Mouse (Mus musculus): ENCODE data around the gene Zap70. TPM values are rescaled to one million over a fixed set of nuclear protein-coding genes. Genes with fewer than 3 reads are reported as not detected.

Gene Zap70
- total RNA-seq, 1 experiment from 2014 or later, result 12.8 TPM

DNA sequence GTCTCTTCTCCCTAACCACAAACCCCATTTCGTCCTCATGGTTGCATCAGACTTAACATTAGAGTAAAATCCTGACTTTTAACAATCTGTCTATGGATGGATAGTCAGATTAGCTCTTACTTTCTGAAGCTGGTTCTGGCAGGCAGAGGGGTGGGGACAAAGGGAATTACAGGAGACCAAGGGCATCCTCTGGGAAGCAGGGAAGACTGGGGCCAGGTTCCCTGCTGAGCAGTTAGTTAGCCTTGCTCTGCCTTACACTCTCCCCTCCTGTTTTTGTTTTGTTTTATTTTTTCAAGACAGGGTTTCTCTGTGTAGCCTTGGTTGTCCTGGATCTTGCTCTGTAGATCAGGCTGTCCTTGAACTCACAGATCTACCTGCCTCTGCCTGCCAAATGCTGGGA lies 8.4 kb downstream of the Zap70 start:
- ATAC-seq (ENCODE audit: extremely low read depth, insufficient number of reproducible peaks, low FRiP score, poor library complexity, severe bottlenecking), result no peak

- no peak for ATAC-seq (ENCODE audit: extremely low read depth, insufficient number of reproducible peaks, low FRiP score, poor library complexity, severe bottlenecking)
These were observed 9.4 kb downstream of the Zap70 start for GRCm38 (mm10) chr1:36770998-36771397.

DNA sequence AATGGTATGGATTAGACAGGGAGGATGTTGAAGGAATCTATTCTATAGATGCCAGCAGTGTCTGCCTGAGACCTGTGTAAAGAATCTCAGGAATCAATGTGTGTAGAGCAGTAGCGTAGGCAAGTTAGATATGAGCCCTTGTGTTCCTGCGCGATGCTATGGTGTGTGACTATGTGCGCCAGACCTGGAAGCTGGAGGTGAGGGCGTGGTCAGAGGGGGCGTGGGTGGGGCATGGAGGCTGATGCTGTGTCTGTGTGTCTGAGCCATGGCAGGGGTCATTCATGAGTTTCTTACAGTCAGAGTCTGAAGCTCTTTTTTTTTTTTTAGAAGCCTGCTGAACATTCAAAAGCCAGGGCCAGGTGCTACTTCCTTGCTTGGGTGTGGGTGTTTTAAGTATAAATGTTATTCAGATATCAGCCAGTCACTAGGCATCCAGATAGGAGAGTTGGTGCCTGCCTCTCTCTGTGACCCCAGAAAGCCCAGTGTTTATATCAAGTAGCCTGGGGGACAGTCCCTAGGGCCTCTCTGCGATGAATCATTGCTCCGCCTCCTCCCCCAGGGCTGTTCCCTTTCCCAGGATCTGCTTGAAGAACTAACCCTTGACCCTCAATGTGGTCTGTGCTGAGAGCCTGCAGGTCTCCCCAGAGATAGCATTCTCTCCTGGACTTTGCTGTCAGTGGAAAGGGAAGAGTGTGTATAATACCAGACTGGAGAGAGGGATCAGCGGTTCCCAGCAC lies 10.8 kb downstream of the Zap70 start:
- ATAC-seq (ENCODE audit: extremely low read depth, insufficient number of reproducible peaks, low FRiP score, poor library complexity, severe bottlenecking), result no peak

GRCm38 (mm10) chr1:36780793-36781192 lies 19.2 kb downstream of the Zap70 start:
- no peak for ATAC-seq (ENCODE audit: extremely low read depth, insufficient number of reproducible peaks, low FRiP score, poor library complexity, severe bottlenecking)

- no peak for ATAC-seq (ENCODE audit: extremely low read depth, insufficient number of reproducible peaks, low FRiP score, poor library complexity, severe bottlenecking)
These were observed 20.9 kb downstream of the Zap70 start for GRCm38 (mm10) chr1:36782476-36782875.

DNA sequence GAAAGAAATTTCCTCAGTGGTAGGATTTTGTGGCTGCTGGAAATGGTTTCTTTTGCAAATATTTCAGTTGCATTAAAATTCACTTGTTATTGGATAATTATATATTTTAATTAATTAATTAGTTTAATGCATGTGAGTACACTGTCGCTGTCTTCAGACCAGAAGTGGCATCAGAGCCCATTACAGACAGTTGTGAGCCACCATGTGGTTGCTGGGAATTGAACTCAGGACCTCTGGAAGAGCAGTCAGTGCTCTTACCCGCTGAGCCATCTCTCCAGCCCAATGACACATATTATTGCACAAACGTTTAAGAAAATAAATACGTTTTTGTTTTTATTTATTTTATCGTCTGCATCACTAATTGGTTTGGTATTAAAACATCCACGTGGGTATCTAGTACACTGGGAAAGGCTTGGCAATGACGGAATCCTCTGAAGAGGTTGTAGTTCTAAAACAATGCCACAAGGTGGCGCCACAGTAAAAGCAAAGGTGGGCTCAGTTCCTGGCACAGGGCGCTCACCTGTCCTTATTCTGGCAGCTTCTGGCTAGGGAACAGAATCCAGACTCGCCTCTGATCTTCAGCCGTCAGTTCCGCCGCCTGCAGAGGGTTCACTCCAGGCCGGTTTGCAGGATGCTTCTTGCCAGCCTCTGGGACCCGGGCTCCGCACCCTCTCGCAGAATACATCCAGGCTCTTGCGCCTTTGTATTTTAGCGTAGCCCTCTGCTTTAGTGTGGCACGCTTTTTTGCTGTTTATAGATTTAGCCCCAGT lies 23.0 kb downstream of the Zap70 start:
- peak; percentile 36; the same call in 1 of the 2 replicates for ATAC-seq (ENCODE audit: extremely low read depth, insufficient number of reproducible peaks, low FRiP score, poor library complexity, severe bottlenecking)

GRCm38 (mm10) chr1:36785238-36785641 lies 23.6 kb downstream of the Zap70 start:
- no peak for ATAC-seq (ENCODE audit: extremely low read depth, insufficient number of reproducible peaks, low FRiP score, poor library complexity, severe bottlenecking)

DNA sequence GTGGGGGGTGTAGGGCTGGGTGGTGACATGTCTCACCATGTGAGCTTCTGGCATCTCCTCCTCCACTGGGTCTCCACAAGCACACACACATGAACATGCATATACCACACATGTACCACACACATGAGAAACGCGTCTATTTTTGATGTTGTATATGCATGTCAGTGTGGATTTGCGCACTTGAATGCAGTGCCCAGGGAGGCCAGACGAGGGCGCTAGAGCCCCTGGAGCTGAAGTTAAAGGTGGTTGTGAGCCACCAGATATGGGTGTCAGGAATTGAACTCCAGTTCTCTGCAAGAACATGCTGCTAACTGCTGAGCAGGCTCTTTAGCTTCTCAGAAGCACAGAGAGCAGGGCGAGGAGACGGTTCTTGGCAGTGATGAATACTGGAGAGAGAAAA lies 24.8 kb downstream of the Zap70 start:
- ATAC-seq (ENCODE audit: extremely low read depth, insufficient number of reproducible peaks, low FRiP score, poor library complexity, severe bottlenecking), result no peak

- no peak for ATAC-seq (ENCODE audit: extremely low read depth, insufficient number of reproducible peaks, low FRiP score, poor library complexity, severe bottlenecking)
These were observed 27.8 kb downstream of the Zap70 start for GRCm38 (mm10) chr1:36789416-36789815.

- no peak for ATAC-seq (ENCODE audit: extremely low read depth, insufficient number of reproducible peaks, low FRiP score, poor library complexity, severe bottlenecking)
These were observed 35.1 kb downstream of the Zap70 start for GRCm38 (mm10) chr1:36796711-36797110.

GRCm38 (mm10) chr1:36797481-36797880 lies 35.9 kb downstream of the Zap70 start:
- ATAC-seq (ENCODE audit: extremely low read depth, insufficient number of reproducible peaks, low FRiP score, poor library complexity, severe bottlenecking), result peak; percentile 75

DNA sequence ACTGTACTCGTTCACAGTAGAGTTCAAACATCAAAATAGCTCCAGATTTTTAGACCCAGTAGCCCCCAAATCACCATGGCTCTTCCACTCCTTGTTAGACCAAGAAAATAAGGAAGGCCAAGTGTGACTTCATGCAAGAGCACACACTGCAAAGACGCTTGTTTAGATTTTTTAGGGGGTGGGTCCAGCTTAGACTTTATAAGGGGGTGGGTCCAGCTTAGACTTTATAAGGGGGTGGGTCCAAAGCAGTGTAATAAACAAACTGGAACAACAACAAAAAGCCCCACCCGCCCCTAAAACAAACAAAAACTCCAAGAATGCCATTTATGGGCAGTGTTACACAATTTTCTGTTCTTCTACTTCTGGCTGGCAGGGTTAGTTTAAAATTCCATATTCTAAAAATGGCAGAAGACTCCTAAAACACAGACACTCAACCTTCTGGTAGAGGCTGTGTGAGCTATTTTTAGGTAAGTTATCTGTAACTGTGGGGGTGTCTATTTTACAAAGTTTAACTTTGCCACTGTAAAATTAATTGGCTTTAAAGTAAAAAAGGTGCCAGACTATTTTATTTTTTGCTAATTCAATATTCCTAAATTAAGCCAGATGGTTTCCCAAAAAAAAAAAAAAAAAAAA lies 38.9 kb downstream of the Zap70 start:
- ATAC-seq (ENCODE audit: extremely low read depth, insufficient number of reproducible peaks, low FRiP score, poor library complexity, severe bottlenecking), result no peak

DNA sequence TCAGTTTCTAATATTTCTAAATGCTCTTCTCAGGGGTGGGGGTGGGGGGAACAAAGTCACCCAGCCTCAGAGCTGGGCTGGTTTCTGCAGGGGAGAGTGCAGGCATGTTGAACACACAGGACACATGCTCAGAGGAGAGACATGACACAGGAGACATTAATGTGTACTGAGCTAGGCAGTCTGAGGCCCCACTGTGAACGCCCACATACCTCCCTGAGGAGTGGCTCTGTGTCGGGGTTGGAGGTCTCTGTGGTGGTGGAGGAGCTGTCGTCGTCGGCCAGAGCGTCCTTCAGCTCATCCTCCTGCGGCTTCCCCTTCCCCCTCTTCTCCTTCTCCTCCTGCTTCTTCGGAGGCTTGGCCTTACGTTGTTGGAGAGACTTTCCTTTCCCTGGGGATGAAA lies 42.7 kb downstream of the Zap70 start:
- ATAC-seq (ENCODE audit: extremely low read depth, insufficient number of reproducible peaks, low FRiP score, poor library complexity, severe bottlenecking), result no peak

GRCm38 (mm10) chr1:36804833-36805232 lies 43.2 kb downstream of the Zap70 start:
- ATAC-seq (ENCODE audit: extremely low read depth, insufficient number of reproducible peaks, low FRiP score, poor library complexity, severe bottlenecking), result no peak

DNA sequence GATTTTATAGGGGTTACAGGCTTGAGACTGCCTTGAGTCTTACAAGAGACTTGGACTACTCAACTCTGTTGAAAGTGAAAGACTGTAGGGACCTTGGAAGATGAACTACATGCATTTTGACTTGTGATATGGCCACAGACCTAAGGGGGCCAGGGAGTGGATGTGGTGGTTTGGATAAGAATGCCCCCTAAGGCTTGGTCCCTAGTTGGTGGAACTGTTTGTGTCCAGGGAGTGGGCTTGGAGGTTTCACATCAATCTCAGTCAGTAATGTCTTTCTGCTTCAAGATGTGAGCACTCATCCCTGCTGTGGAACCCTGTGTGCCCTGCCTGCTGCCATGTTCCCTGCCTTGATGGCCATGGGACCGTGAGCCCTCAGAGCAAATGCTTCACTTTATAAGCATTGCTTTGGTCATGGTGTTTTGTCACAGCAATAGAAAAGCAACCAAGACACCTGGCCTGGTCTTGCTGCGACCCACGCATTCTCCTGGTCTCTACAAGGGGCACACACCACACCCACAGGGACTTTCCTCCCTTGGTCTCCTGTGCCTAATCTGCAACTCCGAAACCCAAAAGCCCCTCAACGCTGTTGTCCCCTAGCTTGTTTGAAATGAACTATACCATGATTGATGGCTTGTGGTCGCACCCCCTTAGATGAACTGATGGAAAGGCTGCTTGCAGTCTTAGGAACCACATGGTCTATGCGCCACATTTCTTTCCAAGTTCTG lies 44.7 kb downstream of the Zap70 start:
- ATAC-seq (ENCODE audit: extremely low read depth, insufficient number of reproducible peaks, low FRiP score, poor library complexity, severe bottlenecking), result no peak

DNA sequence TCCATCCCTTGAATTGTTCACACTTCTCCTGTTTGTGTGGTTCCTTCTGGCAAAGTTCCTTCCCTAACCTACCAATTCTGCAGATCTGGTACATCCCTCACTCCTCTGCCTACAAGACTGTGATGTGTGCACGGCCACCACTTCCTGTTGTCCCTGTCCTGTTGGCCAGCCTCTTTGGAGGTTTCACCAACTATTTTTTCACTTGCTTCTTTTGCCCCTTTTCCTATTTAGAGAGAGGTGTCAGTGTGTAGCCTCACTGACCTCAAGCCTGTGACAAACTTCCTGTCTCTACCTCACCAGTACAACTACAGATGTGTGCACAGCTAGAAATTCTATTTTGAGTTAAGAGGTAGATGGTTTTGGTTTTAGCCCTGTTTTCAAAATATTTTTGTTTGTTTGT lies 45.5 kb downstream of the Zap70 start:
- ATAC-seq (ENCODE audit: extremely low read depth, insufficient number of reproducible peaks, low FRiP score, poor library complexity, severe bottlenecking), result no peak

- ATAC-seq (ENCODE audit: extremely low read depth, insufficient number of reproducible peaks, low FRiP score, poor library complexity, severe bottlenecking), result no peak
These were observed 46.4 kb downstream of the Zap70 start for GRCm38 (mm10) chr1:36807782-36808565.

GRCm38 (mm10) chr1:36811806-36812205 lies 50.2 kb downstream of the Zap70 start:
- no peak for ATAC-seq (ENCODE audit: extremely low read depth, insufficient number of reproducible peaks, low FRiP score, poor library complexity, severe bottlenecking)

GRCm38 (mm10) chr1:36813415-36813814 lies 51.8 kb downstream of the Zap70 start:
- ATAC-seq (ENCODE audit: extremely low read depth, insufficient number of reproducible peaks, low FRiP score, poor library complexity, severe bottlenecking), result no peak

Data from neutrophil, adult 5-6 weeks (primary cell).